Mouse (Mus musculus): ENCODE data around the gene Rcor2. TPM values are rescaled to one million over a fixed set of nuclear protein-coding genes. Genes with fewer than 3 reads are reported as not detected.

Rcor2 gene
- 161 and 192 TPM in 2 replicates for total RNA-seq (2012; rRNA removed)

DNA sequence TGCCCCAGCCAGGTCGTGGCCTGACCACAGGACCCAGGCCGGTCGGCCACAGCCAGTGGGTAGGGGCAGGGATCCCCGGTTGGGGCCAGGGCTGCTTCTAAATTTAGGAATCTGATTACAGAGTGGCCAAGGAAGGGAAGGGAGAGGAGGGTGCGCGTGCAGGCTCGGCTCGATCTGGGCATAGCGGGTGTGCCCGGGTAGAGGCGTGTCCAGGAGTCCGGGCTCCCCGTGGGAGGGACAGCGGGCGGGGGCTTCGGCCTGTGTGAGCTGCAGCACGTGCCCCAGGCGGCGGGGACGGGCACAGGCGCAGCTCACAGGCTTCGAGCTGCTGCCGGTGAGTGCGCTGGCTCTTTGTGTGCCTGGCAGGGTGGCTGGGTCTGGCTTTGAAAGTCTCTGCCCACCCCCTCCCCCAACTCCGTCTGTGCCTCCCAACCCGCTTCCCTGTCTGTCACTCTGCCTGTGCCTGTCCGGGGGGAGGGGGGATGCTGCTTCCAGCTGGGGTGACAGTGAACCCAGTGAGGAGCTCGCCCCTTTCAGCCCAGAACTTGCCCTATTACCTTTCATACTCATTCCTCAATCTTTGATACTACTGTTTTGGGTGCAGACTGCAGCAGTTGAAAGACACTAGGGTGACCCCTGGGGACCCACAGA lies at the start of gene Rcor2:
Gene Rcor2, plus strand, starts transcription at position 235 of the 651 bp plus-strand sequence.
- Histone ChIP-seq H3K9ac (ENCODE audit: insufficient read depth, low read depth, low read length, poor library complexity, severe bottlenecking) (peak within 1 kb of the TSS; percentile 97), H3K4me3 (ENCODE audit: insufficient read depth in 1 of 2, low read depth in 1 of 2, low read length in 2 of 2, poor library complexity in 1 of 2, severe bottlenecking in 1 of 2) (peak within 1 kb of the TSS; percentile 94 to 99), H3K36me3 (ENCODE audit: control insufficient read depth, insufficient read depth, low read length, poor library complexity, severe bottlenecking) (peaks cover 26% of the 10 kb centered on the region), H3K9me3 (ENCODE audit: control insufficient read depth, insufficient read depth, low read depth, low read length) (no peaks in the 10 kb centered on the region), H3K4me1 (ENCODE audit: control insufficient read depth in 2 of 2, insufficient read depth in 2 of 2, low read length in 2 of 2, poor library complexity in 1 of 2) (peaks cover 8 to 32% of the 10 kb centered on the region in 2 experiments), H3K27ac (ENCODE audit: insufficient read depth, low read depth, low read length, poor library complexity, severe bottlenecking) (peak within 1 kb of the TSS; percentile 93)
- TF ChIP-seq ZNF384 (IDR thresholded peaks at IDR 0.05; ENCODE audit: low read depth, low read length) (no peak), ZC3H11A (IDR thresholded peaks at IDR 0.05; ENCODE audit: borderline replicate concordance, low read depth, low read length) (no peak), HCFC1 (IDR thresholded peaks at IDR 0.05; ENCODE audit: borderline replicate concordance, insufficient read depth, low read length) (no peak), MAFK (IDR thresholded peaks at IDR 0.05; ENCODE audit: insufficient read depth, low read depth, low read length) (no peak), CHD2 (IDR thresholded peaks at IDR 0.05; ENCODE audit: low read depth, low read length) (no peak)
- in situ Hi-C loops (cut with MboI; ENCODE audit: low sequenced_read_pairs in 2 of 2, unreplicated experiment in 2 of 2), result no loop called here
- peak; percentile 40 for DNase-seq (ENCODE audit: low read depth, low spot score)

DNA sequence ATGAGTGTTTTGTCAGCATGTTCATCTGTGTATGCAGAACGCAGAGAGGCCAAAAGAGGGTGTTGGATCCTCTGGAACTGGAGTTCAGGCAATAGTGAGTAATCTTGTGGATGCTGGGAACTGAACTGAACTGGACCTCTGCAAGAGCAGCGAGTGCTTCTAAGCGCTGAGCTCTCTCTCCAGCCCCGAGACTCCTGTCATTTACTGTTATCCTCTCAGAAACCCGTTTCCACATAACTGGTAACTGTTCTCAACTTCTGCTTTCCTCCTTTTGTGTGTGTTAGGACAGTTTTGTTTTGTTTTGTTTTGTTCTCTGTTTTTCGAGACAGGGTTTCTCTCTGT lies 49.2 kb upstream of the Rcor2 start:
- Histone ChIP-seq H3K36me3 (ENCODE audit: control insufficient read depth, insufficient read depth, low read length, poor library complexity, severe bottlenecking) (peaks cover 17% of the 10 kb centered on the region), H3K9ac (ENCODE audit: insufficient read depth, low read depth, low read length, poor library complexity, severe bottlenecking) (peak overlapping the region; percentile 32; the same call in 1 of the 2 replicates), H3K27ac (ENCODE audit: insufficient read depth, low read depth, low read length, poor library complexity, severe bottlenecking) (no peak overlapping the region), H3K4me1 (ENCODE audit: control insufficient read depth in 2 of 2, insufficient read depth in 2 of 2, low read length in 2 of 2, poor library complexity in 1 of 2) (peaks cover 6 to 8% of the 10 kb centered on the region in 2 experiments; a peak in 2 of 4 replicates), H3K9me3 (ENCODE audit: control insufficient read depth, insufficient read depth, low read depth, low read length) (no peaks in the 10 kb centered on the region), H3K4me3 (ENCODE audit: insufficient read depth in 1 of 2, low read depth in 1 of 2, low read length in 2 of 2, poor library complexity in 1 of 2, severe bottlenecking in 1 of 2) (peak overlapping the region; percentile 40 to 75)
- no peak for DNase-seq (ENCODE audit: low read depth, low spot score)
- 0 out of 2 replicates have a peak, but pooled peaks have one; percentile 16 for TF ChIP-seq MAFK (IDR thresholded peaks at IDR 0.05; ENCODE audit: insufficient read depth, low read depth, low read length)
- no peak for TF ChIP-seq ZNF384 (IDR thresholded peaks at IDR 0.05; ENCODE audit: low read depth, low read length)
- in situ Hi-C loops (cut with MboI; ENCODE audit: low sequenced_read_pairs in 2 of 2, unreplicated experiment in 2 of 2), result no loop called here

DNA sequence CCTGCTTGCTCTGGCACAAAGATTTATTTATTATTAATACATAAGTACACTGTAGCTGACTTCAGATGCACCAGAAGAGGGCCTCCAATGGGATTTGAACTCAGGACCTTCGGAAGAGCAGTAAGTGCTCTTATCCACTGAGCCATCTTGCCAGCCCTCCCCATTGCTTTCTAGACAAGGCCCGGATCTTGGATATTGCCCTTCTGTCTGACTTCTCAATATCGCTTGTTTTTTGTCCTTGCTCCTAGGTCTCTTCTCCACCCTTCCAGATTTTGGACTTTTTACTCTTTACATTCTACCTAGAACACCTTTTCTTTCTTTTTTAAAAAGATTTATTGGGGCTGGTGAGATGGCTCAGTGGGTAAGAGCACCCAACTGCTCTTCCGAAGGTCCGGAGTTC lies 48.4 kb upstream of the Rcor2 start:
- in situ Hi-C loops (cut with MboI; ENCODE audit: low sequenced_read_pairs in 2 of 2, unreplicated experiment in 2 of 2), result no loop called here

DNA sequence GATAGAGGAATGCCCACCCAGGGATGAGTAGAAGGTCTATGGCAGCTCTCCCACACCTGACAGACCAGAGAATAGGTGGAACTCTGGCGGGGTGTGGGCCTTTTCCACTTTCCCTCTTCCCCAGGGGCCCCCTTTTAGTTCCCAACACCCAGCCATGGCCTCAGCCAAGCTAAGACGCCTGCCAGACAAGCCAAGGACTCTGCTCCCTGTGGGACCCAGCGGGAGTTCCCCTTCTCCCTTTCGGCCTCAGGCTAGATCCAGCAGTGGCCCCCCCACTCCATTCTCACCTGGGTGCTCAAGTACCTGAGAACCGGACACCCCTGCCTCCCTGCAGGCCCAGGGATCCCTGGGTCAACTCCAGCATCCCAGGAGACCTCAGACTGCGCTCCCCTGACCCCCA lies 44.9 kb upstream of the Rcor2 start:
- Histone ChIP-seq H3K4me1 (ENCODE audit: control insufficient read depth in 2 of 2, insufficient read depth in 2 of 2, low read length in 2 of 2, poor library complexity in 1 of 2) (peaks cover 3% of the 10 kb centered on the region in 2 experiments; a peak in 1 of 4 replicates), H3K4me3 (ENCODE audit: insufficient read depth in 1 of 2, low read depth in 1 of 2, low read length in 2 of 2, poor library complexity in 1 of 2, severe bottlenecking in 1 of 2) (no peak overlapping the region), H3K9ac (ENCODE audit: insufficient read depth, low read depth, low read length, poor library complexity, severe bottlenecking) (no peak overlapping the region), H3K27ac (ENCODE audit: insufficient read depth, low read depth, low read length, poor library complexity, severe bottlenecking) (no peak overlapping the region), H3K9me3 (ENCODE audit: control insufficient read depth, insufficient read depth, low read depth, low read length) (no peaks in the 10 kb centered on the region), H3K36me3 (ENCODE audit: control insufficient read depth, insufficient read depth, low read length, poor library complexity, severe bottlenecking) (peaks cover 11% of the 10 kb centered on the region)
- TF ChIP-seq HCFC1 (IDR thresholded peaks at IDR 0.05; ENCODE audit: borderline replicate concordance, insufficient read depth, low read length), result no peak
- no peak for TF ChIP-seq ZNF384 (IDR thresholded peaks at IDR 0.05; ENCODE audit: low read depth, low read length)
- DNase-seq (ENCODE audit: low read depth, low spot score), result no peak
- in situ Hi-C loops (cut with MboI; ENCODE audit: low sequenced_read_pairs in 2 of 2, unreplicated experiment in 2 of 2), result no loop called here

More for the DNA sequence above, 48.4 kb upstream of the Rcor2 start:
- peaks cover 17% of the 10 kb centered on the region for H3K36me3 ChIP-seq (ENCODE audit: control insufficient read depth, insufficient read depth, low read length, poor library complexity, severe bottlenecking)
- TF ChIP-seq HCFC1 (IDR thresholded peaks at IDR 0.05; ENCODE audit: borderline replicate concordance, insufficient read depth, low read length) (no peak), CHD2 (IDR thresholded peaks at IDR 0.05; ENCODE audit: low read depth, low read length) (no peak), ZC3H11A (IDR thresholded peaks at IDR 0.05; ENCODE audit: borderline replicate concordance, low read depth, low read length) (no peak), ZNF384 (IDR thresholded peaks at IDR 0.05; ENCODE audit: low read depth, low read length) (no peak), MAFK (IDR thresholded peaks at IDR 0.05; ENCODE audit: insufficient read depth, low read depth, low read length) (no peak)
- DNase-seq (ENCODE audit: low read depth, low spot score), result no peak
- peak overlapping the region in 1 of 2 experiments; percentile 75; a peak in 1 of 4 replicates for H3K4me3 ChIP-seq (ENCODE audit: insufficient read depth in 1 of 2, low read depth in 1 of 2, low read length in 2 of 2, poor library complexity in 1 of 2, severe bottlenecking in 1 of 2)
- H3K9me3 ChIP-seq (ENCODE audit: control insufficient read depth, insufficient read depth, low read depth, low read length), result no peaks in the 10 kb centered on the region
- peaks cover 6 to 8% of the 10 kb centered on the region in 2 experiments; a peak in 2 of 4 replicates for H3K4me1 ChIP-seq (ENCODE audit: control insufficient read depth in 2 of 2, insufficient read depth in 2 of 2, low read length in 2 of 2, poor library complexity in 1 of 2)
- no peak overlapping the region for H3K9ac ChIP-seq (ENCODE audit: insufficient read depth, low read depth, low read length, poor library complexity, severe bottlenecking)
- H3K27ac ChIP-seq (ENCODE audit: insufficient read depth, low read depth, low read length, poor library complexity, severe bottlenecking), result no peak overlapping the region

DNA sequence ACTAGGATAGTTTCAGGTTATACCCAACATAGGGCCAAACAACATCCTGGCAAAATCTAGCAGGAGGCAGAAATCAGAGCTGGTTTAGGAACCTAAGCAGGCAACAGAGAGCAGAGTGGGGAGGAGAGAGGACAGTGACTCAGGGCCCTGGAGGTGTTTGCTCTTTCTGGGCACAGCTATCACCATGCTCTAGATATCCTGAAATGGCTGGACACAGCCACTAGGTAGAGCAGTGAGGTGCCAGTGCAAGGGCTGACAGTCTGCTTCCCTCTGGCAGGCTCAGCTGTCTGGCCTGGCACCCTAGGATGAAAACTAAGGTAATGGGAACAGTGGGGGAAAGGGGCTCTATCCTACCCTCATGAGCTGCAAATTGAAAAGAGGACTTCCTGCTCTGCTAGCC lies 43.6 kb upstream of the Rcor2 start:
- in situ Hi-C loops (cut with MboI; ENCODE audit: low sequenced_read_pairs in 2 of 2, unreplicated experiment in 2 of 2), result no loop called here
- Histone ChIP-seq H3K4me3 (ENCODE audit: insufficient read depth in 1 of 2, low read depth in 1 of 2, low read length in 2 of 2, poor library complexity in 1 of 2, severe bottlenecking in 1 of 2) (no peak overlapping the region), H3K9ac (ENCODE audit: insufficient read depth, low read depth, low read length, poor library complexity, severe bottlenecking) (no peak overlapping the region), H3K36me3 (ENCODE audit: control insufficient read depth, insufficient read depth, low read length, poor library complexity, severe bottlenecking) (peaks cover 23% of the 10 kb centered on the region), H3K4me1 (ENCODE audit: control insufficient read depth in 2 of 2, insufficient read depth in 2 of 2, low read length in 2 of 2, poor library complexity in 1 of 2) (peaks cover under 1 to 3% of the 10 kb centered on the region in 2 experiments; a peak in 1 of 4 replicates), H3K27ac (ENCODE audit: insufficient read depth, low read depth, low read length, poor library complexity, severe bottlenecking) (no peak overlapping the region), H3K9me3 (ENCODE audit: control insufficient read depth, insufficient read depth, low read depth, low read length) (no peaks in the 10 kb centered on the region)
- no peak for DNase-seq (ENCODE audit: low read depth, low spot score)
- TF ChIP-seq ZC3H11A (IDR thresholded peaks at IDR 0.05; ENCODE audit: borderline replicate concordance, low read depth, low read length), result no peak
- TF ChIP-seq MAFK (IDR thresholded peaks at IDR 0.05; ENCODE audit: insufficient read depth, low read depth, low read length), result no peak
- TF ChIP-seq CHD2 (IDR thresholded peaks at IDR 0.05; ENCODE audit: low read depth, low read length), result no peak
- TF ChIP-seq HCFC1 (IDR thresholded peaks at IDR 0.05; ENCODE audit: borderline replicate concordance, insufficient read depth, low read length), result no peak
- TF ChIP-seq ZNF384 (IDR thresholded peaks at IDR 0.05; ENCODE audit: low read depth, low read length), result no peak

All from ES-E14 (cell line).